Mouse (Mus musculus) monocyte, adult 5-6 weeks (primary cell): ENCODE data around the gene Scimp. TPM values are rescaled to one million over a fixed set of nuclear protein-coding genes. Genes with fewer than 3 reads are reported as not detected.
"Not testable (repeated sequence)": the region's sequence is repeated elsewhere in the genome, so short reads cannot be mapped to it uniquely, and the experiment has no call there.

Experiments used
- ATAC-seq: fragments of 153-309, 156-312 bp; replicated peaks from 2 replicates; pipeline ENCODE4 v1.8.0; 2017; ENCODE audit warnings: mild to moderate bottlenecking; ENCODE audit not compliant: low TSS enrichment, insufficient number of reproducible peaks, severe bottlenecking, poor library complexity, low FRiP score
- total RNA-seq: library from RNA; stranded (forward); fragments of 200-1000, 200-491, 200-594 nt; gene quantifications from 3 replicates; pipeline ENCODE4 v1.2.3, GENCODE M21; 2017

Gene Scimp
- total RNA-seq, 1 experiment from 2014 or later = 25.6 TPM

DNA sequence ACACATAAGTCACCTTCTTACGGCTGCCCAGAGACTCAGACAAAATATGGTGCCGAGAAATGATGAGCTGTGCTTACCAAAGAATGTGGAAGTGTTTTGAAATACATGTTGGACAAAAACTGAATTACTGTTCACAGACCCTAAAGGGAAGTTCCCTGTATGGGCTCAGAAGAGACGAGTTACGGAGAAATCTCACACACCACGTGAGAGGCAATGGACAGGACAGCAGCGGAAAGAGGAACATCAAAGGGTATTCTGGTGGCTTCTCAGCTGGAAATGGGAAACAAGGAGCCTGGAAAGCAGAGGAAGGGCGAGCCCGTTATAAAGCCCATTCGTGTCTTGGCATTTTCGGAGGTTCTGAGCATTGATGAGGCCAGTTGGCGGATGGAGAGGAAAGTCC, 25.3 kb downstream of the Scimp start:
- peak; percentile 86 for ATAC-seq

DNA sequence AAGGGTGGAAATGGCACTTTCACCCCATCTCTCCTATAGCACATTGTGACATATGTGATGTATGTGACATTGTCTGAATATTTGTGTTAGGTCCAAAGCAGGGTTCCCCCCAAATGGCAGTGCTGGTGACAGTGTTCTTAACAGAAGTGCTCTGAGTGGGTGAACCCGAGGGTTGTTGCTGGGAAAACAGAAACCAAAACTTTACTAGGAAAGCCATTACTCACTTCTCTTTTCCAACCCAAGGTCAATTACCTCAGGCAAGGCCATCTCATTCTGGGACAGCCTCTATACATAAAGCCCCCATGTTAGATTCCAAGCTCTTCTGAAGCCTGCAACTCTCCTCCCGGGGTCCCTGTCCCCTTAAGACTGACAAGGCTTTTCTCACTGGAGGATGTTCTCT, 26.5 kb downstream of the Scimp start:
- 0 out of 2 replicates have a peak, but pooled peaks have one; percentile 27 for ATAC-seq

GRCm38 (mm10) chr11:70778058-70778457, 34.3 kb downstream of the Scimp start:
- ATAC-seq = peak; percentile 58; the same call in 1 of the 2 replicates

DNA sequence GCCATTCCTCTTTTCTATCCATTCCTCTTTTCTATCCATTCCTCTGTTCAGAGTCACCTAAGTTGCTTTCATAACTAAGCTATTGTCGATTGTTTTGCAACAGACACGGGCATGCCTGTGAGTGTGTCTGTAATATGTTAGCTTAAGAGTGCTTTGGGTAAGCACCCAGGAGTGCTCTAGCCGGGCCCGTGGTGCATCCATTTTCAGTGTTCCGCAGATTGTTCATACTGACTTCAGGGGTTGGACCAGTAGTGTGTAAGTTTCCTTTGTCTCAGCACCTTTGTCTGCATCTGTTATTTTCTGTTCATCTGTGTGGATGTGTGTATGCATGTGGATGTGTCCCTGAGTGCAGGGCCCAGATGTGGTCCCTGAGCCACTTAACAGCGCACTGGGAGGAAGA, 34.8 kb downstream of the Scimp start:
- ATAC-seq = no peak

DNA sequence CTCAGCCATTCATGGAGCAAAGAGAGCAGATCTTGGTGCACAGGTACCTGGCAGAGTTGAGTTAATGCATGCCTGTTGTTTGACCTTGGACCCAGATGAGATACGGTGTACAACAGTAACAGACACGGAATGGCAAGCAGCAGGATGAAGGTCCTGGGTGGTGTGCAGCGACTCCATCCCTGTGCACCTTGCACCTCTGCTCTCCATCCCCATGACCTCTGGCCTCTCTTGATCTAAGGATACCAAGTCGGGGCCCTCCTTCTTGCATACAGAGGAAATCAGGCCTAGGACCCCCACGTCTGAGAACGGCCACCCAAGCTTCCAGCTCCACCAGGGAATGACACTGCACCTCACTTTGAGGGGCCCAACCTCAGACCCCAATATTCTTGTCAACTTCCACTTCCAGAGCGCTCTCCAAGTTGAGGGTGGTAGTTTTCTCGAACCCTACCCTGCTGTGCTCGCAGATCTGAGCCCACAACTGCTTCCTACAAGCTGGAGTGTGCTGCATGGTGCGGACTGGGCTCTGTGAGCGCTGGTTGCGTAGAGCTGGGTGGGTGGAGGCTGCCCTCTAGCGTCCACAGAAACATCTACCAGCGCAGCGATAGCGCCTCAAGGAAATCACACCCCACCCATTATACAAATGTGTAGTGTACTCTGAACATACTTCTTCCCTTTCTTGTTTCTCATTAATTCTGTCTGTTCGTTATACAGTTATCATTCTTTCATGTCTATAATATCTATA, 35.4 kb downstream of the Scimp start:
- ATAC-seq = peak; percentile 93

- ATAC-seq = no peak
These were observed 41.6 kb downstream of the Scimp start for GRCm38 (mm10) chr11:70770804-70771203.

DNA sequence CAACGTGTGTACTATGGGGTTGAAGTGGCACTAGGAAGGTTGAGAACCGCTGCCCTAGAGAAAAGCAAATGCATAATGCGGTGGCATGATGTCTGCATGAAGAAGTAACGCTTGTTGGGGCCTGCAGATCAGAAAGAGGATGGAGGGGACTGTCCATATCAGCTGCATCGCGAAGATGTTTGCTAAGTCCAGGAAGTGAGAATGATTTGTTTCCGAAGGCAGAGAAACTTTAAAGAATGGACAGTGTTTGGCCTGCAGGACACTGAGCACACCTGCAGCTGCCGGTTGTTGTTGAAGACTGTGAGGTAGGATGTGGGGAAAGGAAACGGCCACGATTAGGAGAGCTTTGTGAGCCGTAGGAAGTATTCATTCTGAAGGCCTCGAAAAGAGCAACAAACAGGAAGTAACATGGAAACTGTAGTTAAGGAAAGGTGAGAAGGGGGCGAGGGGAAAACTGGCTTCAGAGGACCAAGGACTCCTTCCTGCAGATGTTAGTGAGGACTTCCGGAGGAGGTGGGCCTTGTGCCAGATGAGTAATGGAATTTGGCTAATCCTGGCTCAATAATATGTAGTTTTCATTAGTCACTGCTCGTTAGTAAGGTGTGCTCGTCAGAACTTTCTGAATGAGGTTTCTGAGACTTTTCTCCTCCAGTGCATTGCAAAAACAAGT, 46.5 kb downstream of the Scimp start:
- no peak for ATAC-seq

GRCm38 (mm10) chr11:70763936-70764808, 48.2 kb downstream of the Scimp start, which contains the start of gene Zfp3:
TSS of gene Zfp3 (plus strand) at chr11:70764209.
- peak; percentile 77 for ATAC-seq

- no peak for ATAC-seq
These were observed 48.8 kb downstream of the Scimp start for GRCm38 (mm10) chr11:70763582-70763935.

GRCm38 (mm10) chr11:70762641-70763040, 49.7 kb downstream of the Scimp start:
- no peak for ATAC-seq

DNA sequence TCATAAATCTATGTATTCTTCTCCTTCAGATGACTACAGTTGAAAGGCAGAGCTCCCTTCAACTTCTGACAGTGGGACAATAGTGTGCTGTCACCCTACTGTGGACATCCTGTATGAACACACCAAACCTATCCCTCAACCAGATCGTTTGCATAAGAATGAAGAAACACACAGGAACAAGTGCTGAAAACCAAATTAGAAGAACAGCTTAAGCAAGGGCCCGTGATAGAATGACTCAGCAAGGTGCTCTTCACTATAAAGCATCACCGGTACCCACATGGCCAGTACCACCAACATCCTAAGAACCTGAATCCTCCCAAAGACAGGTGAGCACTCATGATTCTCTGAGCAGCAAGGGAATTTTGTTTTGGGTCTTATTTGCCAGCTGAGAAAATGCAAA, 51.9 kb downstream of the Scimp start:
- ATAC-seq = not testable (repeated sequence)

- peak; percentile 97 for ATAC-seq
These were observed 56.7 kb downstream of the Scimp start for GRCm38 (mm10) chr11:70755645-70756044.

DNA sequence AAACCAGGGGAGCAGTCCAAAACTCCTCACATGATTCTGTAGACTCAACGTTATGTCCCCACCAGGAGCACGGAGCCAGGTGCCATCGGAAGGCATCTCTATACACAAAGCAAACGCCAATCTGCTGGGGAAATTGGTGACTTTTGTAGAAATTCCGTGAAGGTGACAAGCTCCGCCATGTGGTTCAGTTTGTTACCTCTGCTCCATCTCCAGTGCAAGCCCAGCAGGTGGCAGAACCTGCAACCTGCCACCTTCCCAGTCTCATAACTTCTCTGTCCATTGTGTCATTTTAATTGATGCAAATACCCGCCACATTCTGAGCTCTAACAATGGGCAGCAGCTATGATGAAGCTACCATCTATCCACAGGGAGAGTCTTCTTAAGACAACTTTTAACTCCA, 57.4 kb downstream of the Scimp start:
- ATAC-seq = no peak

DNA sequence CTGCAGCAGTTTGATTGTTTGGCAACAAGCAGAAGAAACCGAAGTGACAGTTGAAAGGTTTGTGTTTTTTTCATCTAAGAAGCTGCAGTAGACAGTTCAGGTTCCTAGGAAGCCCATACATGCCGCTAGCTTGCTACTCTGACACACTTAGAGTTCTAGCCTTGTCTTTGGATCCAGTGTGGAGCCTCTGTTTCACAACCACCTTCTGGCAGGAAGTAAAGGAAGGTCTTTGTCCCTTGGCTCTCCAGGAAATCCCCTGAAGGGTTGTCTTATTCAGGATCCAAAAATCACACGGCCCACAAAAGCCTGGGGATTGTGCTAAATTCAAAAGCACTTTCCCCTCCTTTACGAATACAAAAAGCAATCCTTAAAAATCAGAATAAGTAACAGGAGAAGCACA, 57.9 kb downstream of the Scimp start:
- ATAC-seq = no peak

GRCm38 (mm10) chr11:70753146-70753545, 59.2 kb downstream of the Scimp start:
- no peak for ATAC-seq

DNA sequence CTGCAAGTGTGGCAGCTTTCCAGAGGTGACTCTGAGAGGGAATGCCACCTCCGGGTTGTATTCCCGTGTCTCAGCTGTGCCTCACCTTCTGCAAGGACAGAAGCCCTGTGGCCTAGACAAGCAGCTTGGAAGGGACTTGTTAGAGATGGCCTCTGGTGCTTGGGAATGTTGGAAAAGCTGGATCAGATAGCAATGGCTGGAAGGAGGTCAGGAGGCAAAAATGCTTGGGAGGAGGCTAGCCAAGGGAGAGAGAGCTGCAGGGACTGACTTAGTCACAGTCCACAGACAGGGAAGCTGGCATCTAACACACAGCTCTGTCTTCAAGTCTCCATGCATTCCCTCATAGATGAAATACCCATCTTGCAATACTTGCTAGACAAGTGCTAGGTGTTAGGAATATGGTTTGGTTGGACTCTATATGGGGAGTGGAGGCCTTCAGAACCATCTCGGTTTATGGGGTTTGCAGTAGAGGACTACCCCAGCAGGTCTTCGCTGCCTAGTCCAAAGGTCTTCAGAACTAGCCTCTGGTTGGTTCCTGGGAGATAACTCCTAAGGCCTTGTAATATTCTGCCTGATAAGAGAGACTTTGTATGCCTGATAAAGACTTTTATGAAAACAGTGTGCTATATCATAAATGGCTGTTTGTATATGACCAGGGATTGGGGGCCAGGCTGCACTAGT, 59.9 kb downstream of the Scimp start:
- no peak for ATAC-seq

DNA sequence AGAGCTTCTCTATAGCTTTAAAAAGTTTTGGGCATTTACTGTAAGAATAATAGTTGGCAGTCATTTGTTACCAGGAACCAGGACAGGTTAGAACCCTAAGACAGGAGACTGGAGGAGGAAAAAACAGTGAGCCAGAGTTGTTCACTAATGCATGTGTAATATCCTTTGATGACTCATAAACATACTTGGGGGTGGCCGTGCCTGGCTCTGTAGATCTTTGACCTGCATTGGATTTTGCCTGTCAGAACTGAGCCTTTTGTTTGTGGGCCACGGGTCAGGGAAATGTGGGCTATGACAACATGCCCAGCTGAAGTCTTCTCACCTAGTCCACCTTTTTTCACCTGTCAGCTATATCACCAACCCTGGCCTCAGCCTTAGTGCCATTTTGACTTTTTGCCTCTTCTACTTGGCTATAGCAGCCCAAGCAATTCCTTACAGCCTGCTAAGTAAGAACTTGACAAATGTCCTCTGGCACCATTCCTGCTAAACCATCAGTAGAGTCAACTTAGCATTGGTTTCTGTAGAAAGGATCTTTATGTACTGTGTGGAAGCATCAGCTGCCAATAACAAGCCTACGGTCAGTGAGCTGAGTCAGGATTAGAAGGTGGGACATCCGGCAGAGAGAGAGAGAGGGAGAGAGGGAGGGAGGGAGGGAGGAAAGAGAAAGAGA, 64.4 kb downstream of the Scimp start:
- ATAC-seq = no peak

GRCm38 (mm10) chr11:70745636-70746035, 66.8 kb downstream of the Scimp start:
- ATAC-seq = no peak
